ENCODE assay signal across 8 mouse cellular contexts in the genomic region with DNA sequence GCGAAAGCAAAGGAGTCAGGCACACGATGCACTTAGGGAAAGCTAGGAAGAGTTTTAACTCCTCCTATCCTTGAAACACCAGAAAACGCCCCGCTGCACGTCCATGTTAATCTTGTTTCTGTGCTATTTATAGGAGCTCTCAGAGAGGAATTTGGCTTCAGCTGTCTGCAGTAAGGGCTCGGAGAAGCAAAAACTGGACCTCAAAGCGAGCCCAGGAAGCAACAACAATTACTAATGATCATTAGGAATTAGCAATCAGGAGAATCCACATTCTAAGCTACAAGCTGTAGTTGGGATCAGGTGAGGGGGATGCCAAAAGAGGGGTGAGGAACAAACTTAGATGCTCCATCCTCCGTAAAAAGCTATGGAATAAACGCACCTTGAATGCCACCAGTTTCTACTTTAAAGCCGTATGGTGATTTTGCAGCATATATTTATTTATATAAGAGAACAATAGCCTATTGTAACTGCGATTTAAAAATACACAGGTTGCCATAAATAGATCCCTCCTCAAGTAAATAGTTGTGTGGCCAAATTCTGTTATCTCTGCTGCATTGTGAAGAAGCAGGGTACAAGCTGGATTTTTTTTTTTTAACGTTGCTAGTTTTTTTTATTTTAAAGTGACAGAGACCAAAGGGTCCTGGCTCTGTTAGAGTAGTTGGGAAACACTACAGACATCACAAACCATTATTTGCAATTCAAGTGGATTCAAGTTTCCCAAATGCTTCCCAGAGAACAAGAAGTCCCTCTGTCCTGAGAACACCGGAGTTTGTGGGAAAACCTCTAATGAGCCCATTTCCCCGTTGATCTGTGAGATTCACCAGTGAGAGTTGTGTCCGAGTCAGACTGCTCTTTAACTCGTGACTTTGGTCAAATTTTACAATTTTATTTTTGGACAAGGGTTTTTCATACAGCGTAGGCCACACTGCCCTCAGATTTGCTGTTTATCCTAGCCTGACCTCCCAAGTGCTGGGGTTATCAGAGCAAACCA.
DNase-seq lines count a peak whose midpoint lies in the region; ATAC-seq and TF ChIP-seq lines count a peak whose summit lies in the region.

No protein-coding gene starts in this region.

- peak overlapping the region; percentile 74 for H3K9ac ChIP-seq in lung, embryonic 14.5 days
- H3K9ac ChIP-seq in midbrain, postnatal 0 days (replicated peaks; ENCODE audit: low read length, poor library complexity, severe bottlenecking) = peak overlapping the region; percentile 61

- peak; percentile 86 for DNase-seq in lung, embryonic 14.5 days
- no peak for DNase-seq in lung, postnatal 25 days (ENCODE audit: low spot score)
- peak; percentile 58 for DNase-seq in heart, adult 8-10 months (ENCODE audit: low spot score)
- DNase-seq in kidney, postnatal 36 days = peak; percentile 24 to 30
- DNase-seq in midbrain, postnatal 0 days (ENCODE audit: low spot score) = peak; percentile 46
- no peak for DNase-seq in gastrocnemius, postnatal 25 days
- no peak for DNase-seq in layer of hippocampus, postnatal 14 days (ENCODE audit: low spot score in 2 of 2)
- DNase-seq in urinary bladder, postnatal 36 days (ENCODE audit: low spot score in 2 of 2) = no peak

- H3K4me1 ChIP-seq in lung, embryonic 14.5 days (ENCODE audit: insufficient read depth) = peaks cover 18% of the 10 kb centered on the region
- no peaks in the 10 kb centered on the region; the same call in 1 of the 2 replicates for H3K4me1 ChIP-seq in midbrain, postnatal 0 days (ENCODE audit: insufficient read depth, low read length)

- peak overlapping the region; percentile 73 for H3K4me3 ChIP-seq in lung, embryonic 14.5 days (ENCODE audit: low read depth, low read length)
- peak overlapping the region; percentile 86 for H3K4me3 ChIP-seq in midbrain, postnatal 0 days (ENCODE audit: low read depth, low read length)

- peak overlapping the region; percentile 94 for H3K4me2 ChIP-seq in lung, embryonic 14.5 days
- peak overlapping the region; percentile 92 for H3K4me2 ChIP-seq in midbrain, postnatal 0 days (ENCODE audit: low read depth, low read length, poor library complexity, severe bottlenecking)

- no peaks in the 10 kb centered on the region for H3K27me3 ChIP-seq in lung, embryonic 14.5 days (ENCODE audit: insufficient read depth, low read length)
- H3K27me3 ChIP-seq in midbrain, postnatal 0 days (ENCODE audit: insufficient read depth, low read length) = no peaks in the 10 kb centered on the region; the same call in 1 of the 2 replicates

- 5% methylated on average over 17 of the region's 17 CpGs for WGBS in lung, embryonic 14.5 days
- 12% methylated on average over 17 of the region's 17 CpGs for WGBS in midbrain, postnatal 0 days

- H3K36me3 ChIP-seq in lung, embryonic 14.5 days (ENCODE audit: insufficient read depth) = no peaks in the 10 kb centered on the region
- no peaks in the 10 kb centered on the region for H3K36me3 ChIP-seq in midbrain, postnatal 0 days (ENCODE audit: insufficient read depth, low read length)

- TF ChIP-seq CTCF in lung, embryonic 14.5 days (IDR thresholded peaks at IDR 0.05; ENCODE audit: low read depth) = no peak
- TF ChIP-seq CTCF in midbrain, postnatal 0 days (IDR thresholded peaks at IDR 0.05) = no peak

- H3K9me3 ChIP-seq in lung, embryonic 14.5 days (ENCODE audit: low read depth, low read length) = no peaks in the 10 kb centered on the region
- no peaks in the 10 kb centered on the region for H3K9me3 ChIP-seq in midbrain, postnatal 0 days (ENCODE audit: low read length)

- peak overlapping the region; percentile 94 for H3K27ac ChIP-seq in lung, embryonic 14.5 days (ENCODE audit: low read depth)
- H3K27ac ChIP-seq in midbrain, postnatal 0 days (ENCODE audit: low read depth, low read length) = peak overlapping the region; percentile 52; the same call in 1 of the 2 replicates

- no peak for ATAC-seq in lung, embryonic 14.5 days (ENCODE audit: insufficient read depth)
- no peak for ATAC-seq in midbrain, postnatal 0 days (ENCODE audit: low FRiP score)

Comparison
In these comparisons a context has a peak if more than half of its experiments do, and no peak if none do; other contexts are left out.
1. DNase-seq: peak in lung, embryonic 14.5 days (single experiment), heart, adult 8-10 months (single experiment), kidney, postnatal 36 days (2 of 2) and midbrain, postnatal 0 days (single experiment); none in lung, postnatal 25 days (single experiment), gastrocnemius, postnatal 25 days (single experiment), layer of hippocampus, postnatal 14 days (0 of 2) and urinary bladder, postnatal 36 days (0 of 2).